Mouse (Mus musculus) heart, adult 8-10 months (tissue): ENCODE measurements at regions not wholly inside any gene's neighbourhood (a gene's known extent, or its start where the extent isn't known, plus 50 kb on each side); places are given as distances from the start of the nearest gene placed in this dataset.

Experiments used
- DNase-seq: peaks from one replicate; pipeline ENCODE4 v3.0.0; 2022; ENCODE audit warnings: low spot score

GRCm38 (mm10) chr8:76309200-76309599 is 590.0 kb upstream of the Nr3c2 start:
- peak; percentile 10 for DNase-seq

- DNase-seq: no peak
Measured at GRCm38 (mm10) chr8:76328540-76328939, 570.7 kb upstream of the Nr3c2 start.

GRCm38 (mm10) chr8:76343072-76343471 is 556.2 kb upstream of the Nr3c2 start:
- DNase-seq: no peak

DNA sequence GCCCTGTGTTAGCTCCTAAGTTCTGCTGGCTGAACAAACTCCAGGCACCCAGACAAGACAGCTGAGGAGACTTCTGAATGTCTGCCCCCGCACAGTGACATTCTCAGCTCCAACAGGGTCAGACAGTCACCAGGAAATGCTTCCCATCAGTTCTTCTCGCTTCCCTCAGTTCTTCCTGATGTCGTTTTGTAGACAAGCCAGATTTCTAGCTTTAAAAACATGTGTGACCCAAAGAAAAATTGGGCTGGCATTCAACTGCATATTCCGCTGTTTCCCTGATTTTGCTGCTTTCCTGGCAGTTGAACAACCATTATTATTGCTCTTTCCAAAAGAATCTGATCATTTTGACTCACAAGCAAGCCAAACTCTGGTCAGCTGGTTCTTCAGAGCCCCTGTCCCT is 553.1 kb upstream of the Nr3c2 start:
- peak; percentile 17 for DNase-seq

- no peak for DNase-seq
Measured at GRCm38 (mm10) chr8:76346832-76347231, 552.4 kb upstream of the Nr3c2 start.

DNA sequence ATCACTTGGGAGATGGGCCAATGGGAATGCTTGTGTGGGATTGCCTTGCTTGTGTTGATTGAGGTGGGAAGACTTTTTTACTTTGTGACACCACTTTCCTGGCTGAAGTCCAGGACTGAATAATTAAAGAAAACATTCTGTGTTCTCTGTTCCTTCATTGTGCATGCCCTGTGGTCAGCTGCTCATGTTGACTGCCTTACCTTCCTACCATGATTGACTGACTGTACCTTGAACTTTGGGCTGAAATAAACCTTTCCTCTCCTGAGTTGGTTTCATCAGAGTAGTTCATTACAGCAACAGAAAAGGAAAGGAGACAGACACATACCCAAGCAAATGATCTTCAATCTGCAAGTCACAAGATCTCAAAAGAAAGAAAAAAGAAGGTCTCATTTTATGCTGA is 524.9 kb upstream of the Nr3c2 start:
- DNase-seq: no peak

- DNase-seq: no peak
Measured at GRCm38 (mm10) chr8:76377711-76378110, 521.5 kb upstream of the Nr3c2 start.

GRCm38 (mm10) chr8:76381643-76382042 is 517.6 kb upstream of the Nr3c2 start:
- DNase-seq: no peak

DNA sequence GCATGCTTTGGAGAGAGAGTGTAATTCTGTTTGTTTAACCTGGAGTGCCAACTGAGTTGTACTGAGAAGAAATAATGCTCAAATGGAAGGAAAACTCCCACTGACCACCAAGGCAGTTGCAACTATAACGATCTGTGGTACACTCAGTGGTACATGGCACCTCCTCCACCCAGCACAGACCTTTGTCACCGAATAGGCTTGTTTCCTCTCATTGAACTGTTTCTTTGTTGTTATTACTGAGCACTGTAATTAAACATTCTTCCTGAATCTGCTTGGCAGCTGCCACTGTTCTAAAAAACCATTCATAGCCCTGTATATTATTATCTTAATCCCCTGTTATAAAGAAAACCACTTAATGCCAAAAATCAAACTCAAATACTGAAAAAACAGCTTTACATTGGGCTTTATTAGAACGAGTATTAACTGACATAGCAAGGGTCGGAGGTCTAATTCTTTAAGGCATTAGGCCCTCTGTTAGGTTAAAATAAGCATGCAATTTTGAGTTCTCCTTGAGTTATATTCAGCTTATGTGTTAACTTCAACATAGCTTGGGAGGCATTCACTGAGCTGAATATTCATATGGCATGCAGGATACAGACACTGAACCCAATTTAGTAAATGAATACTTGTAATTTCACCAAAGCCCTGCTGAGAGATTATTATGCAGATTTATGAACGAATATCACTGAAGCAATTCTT is 515.5 kb upstream of the Nr3c2 start:
- DNase-seq: no peak

DNA sequence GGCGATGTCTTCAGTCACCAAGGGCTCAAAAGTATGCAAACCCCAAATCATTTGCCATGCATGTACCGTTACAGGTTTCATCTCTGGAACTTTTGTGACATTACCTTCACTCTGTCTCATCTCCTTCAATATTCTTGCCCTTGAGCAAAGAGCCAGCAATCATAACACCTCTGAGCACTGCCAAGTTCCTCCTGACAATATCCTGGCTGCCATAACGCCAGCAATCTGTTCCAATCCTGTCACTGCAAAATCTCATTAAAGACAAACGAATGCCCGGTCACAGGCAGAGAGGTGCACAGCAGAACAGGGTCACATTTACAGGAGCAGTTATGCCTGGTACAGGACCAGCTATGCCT is 515.0 kb upstream of the Nr3c2 start:
- DNase-seq: peak; percentile 1

DNA sequence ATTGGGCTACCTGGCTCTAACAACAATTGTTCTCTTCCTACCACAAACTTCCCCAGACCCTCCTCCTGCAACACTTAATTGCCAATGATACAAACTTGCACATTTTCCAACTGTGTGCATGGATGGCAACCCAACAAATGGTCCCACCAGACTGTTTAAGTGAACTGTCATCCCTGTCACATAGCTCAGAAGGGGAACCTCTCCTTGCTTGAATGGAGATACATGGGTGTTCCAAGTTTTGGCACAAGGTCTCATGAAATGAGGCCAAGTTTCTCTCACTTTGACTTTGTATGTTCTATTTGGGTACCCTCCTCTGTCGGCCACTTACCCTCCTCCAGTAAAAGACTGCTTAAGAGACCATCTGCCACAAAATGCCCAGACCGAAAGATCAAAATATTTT is 507.2 kb upstream of the Nr3c2 start:
- DNase-seq: no peak

GRCm38 (mm10) chr8:76422459-76422858 is 476.8 kb upstream of the Nr3c2 start:
- DNase-seq: no peak

DNA sequence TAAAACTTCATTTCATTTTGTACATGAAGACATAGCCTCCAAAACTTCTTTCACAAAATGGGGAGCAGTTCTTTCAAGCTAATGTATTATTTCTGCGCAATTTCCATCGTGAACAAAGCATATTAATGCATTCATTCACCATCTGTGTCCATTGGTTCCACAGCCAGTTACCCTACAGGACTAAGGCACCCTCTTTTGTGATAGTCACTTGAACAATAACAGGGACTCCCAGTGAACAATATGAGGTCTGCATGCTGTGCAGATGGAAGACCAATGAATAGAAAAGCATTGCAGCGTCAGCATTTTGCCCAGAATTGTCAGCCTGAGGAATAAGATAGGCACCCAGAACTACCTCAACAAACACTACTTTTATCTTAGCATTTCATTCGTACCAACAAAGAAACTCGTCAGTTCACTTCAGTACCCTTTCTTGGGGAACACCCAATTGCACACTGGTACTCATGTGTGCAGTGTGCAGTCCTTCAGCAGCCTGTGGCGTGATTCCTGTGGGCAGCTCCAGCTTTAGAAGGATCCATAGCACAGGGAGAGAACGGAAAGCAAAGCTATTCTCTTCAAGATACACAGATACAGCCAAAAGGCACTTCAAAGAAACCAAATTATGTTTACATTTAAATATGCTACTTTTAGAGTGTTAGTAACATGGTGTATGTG is 476.2 kb upstream of the Nr3c2 start:
- no peak for DNase-seq

DNA sequence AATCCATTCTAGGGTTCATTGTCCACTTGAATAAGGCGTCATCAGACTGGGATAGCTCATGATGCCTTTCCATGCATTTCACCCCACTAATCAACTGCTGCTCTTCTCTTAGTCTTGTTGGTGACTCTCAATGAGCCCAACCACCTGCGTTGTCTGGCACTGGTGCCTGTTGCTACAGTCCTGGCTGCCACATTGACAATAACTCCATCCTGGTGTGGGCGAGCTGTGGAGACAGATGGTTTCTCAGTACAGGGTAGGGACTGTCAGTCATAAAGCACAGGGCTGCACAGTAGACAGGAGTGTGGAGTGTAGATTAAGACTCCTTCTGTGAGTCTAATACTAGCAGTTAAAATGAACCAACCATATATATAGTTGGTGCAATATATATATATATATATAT is 469.4 kb upstream of the Nr3c2 start:
- no peak for DNase-seq

- no peak for DNase-seq
Measured at GRCm38 (mm10) chr8:76432813-76433212, 466.4 kb upstream of the Nr3c2 start.

GRCm38 (mm10) chr8:76437951-76438350 is 461.3 kb upstream of the Nr3c2 start:
- no peak for DNase-seq

GRCm38 (mm10) chr8:76474464-76475208 is 424.6 kb upstream of the Nr3c2 start:
- DNase-seq: no peak

DNA sequence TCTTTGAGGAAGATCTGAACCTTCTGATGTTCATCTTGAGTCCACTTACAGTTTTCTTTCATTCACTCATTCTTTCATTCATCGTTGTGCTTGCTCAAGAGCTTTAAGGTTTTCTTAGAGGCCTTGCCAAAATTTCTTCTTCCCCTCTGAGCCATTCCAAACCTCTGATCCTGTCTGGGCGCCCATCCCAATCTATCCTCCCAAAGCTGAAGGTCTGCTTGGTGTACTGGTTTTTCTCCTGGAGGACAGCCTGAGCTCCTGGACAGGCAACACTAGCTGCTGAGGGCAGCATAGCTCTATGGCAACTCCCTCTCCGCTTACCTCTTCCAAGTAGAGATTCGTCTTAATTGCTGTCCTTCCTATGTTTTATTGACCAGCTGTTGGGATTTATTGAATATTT is 420.3 kb upstream of the Nr3c2 start:
- DNase-seq: no peak

DNA sequence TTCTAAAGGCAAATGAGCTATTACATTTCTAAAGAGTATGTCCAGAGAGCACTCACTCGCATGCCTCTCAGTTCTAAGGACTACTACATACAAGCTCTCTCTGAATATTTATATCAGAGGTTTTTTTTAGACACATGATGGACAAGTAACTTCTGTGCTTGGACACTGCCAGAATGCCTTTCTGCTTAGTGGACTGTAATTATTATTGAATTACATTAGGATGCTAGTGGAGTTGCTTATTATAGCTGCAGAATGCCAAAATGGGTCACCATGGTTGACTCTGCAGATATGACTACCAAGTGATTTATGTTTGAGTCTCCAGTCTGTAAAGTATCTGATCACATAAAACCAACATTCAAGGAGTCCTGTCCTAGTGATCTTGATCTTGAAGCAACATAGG is 395.6 kb upstream of the Nr3c2 start:
- DNase-seq: no peak

GRCm38 (mm10) chr8:76507247-76507646 is 392.0 kb upstream of the Nr3c2 start:
- no peak for DNase-seq

DNA sequence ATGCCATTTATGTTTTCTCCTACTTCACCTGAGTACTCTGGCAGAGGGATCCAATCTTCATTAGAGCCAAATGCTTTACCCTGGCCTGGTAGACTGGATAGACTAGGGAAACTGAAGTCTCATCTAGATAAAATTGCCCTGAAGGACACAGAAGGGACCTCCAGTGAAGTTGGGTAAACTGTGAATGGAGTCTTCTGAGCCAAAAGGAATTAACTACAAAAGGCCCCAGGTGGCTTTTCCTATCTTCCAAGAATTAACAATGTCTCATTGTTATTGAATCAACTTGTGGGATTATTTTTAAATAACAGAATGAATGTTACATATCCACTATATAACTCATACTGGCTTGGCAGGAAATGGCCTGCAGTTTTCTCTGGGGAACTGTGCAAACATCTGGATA is 390.0 kb upstream of the Nr3c2 start:
- no peak for DNase-seq

GRCm38 (mm10) chr8:76514132-76514531 is 385.1 kb upstream of the Nr3c2 start:
- no peak for DNase-seq
